Mouse (Mus musculus): ENCODE data around the gene Olfr1279. TPM values are rescaled to one million over a fixed set of nuclear protein-coding genes. Genes with fewer than 3 reads are reported as not detected.
"Not testable (repeated sequence)": the region's sequence is repeated elsewhere in the genome, so short reads cannot be mapped to it uniquely, and the experiment has no call there.

Olfr1279 gene
- total RNA-seq (2021), result not detected

DNA sequence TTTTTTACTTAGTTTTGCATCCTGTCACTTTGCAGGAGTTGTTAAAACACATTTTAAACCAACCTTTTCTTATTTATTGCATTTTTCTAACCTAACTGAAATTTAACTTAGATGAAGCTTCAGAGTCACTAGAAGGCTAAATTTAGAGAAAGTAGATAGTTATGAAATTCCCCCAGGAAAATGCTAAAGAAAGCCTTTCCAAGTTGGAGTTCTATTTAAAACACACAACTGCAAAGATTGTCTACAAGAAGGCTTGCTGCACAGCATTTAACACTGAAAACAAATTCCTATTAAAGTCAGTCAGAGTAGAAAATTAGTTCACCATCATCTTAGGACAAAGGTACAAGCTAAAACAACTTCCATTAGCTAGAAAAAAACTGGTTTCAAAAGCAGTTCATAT lies at the start of gene Olfr1279:
Olfr1279 (plus strand) TSS at position 262 of the 400 bp plus-strand sequence.
- no peak for DNase-seq (ENCODE audit: extremely low spot score in 1 of 2, low spot score in 2 of 2)
- intact Hi-C loops (cut with DNase I), result no loop called here

GRCm38 (mm10) chr2:111254216-111254615 lies 46.2 kb upstream of the Olfr1279 start, which contains the start of gene Olfr1276:
Olfr1276 (plus strand) TSS chr2:111254516.
- DNase-seq (ENCODE audit: extremely low spot score in 1 of 2, low spot score in 2 of 2), result no peak
- intact Hi-C loops (cut with DNase I), result no loop called here

GRCm38 (mm10) chr2:111274006-111274405 lies 26.4 kb upstream of the Olfr1279 start, which contains the start of gene Olfr1277:
Olfr1277 (minus strand) TSS chr2:111274106.
- intact Hi-C loops (cut with DNase I), result no loop called here
- DNase-seq (ENCODE audit: extremely low spot score in 1 of 2, low spot score in 2 of 2), result no peak

DNA sequence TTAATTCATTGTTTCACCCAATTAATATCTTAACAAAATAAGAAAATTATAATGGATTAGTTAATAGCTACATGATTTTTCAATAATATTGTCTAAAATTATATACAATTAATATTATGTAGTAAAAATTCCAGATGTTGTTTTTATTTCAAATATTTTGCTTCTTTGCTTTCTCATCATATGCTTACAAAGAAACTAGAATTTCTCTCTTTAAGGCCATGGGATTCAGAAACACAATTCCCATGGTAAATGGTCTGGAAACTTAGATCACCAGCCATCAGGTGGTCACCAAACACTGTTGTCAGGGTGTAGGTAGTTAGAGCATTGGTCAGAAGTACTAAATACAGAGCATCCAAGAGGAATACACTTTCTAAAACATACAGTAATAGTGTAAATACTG lies 10.6 kb upstream of the Olfr1279 start, which contains the start of gene Olfr1278:
Olfr1278 (plus strand) TSS at position 301 of the 400 bp plus-strand sequence.
- intact Hi-C loops (cut with DNase I), result no loop called here
- DNase-seq (ENCODE audit: extremely low spot score in 1 of 2, low spot score in 2 of 2), result no peak

DNA sequence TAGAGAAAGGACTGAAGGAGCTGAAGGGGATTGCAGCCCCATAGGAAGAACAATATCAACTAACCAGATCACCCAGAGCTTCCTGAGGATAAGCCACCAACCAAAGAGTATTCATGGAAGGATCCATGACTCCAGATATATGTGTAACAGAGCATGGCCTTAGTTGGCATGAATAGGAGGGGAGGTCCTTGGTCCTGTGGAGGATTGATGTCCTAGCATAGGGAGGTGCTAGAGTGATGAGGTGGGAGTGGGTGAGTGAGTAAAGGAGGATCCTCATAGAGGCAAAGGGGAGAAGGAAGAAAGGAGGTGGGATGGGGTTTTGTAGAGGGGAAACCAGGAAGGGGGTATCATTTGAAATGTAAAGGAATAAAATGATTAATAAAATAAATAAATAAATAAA lies 1.9 kb upstream of the Olfr1279 start:
- intact Hi-C loops (cut with DNase I), result no loop called here
- no peak for DNase-seq (ENCODE audit: extremely low spot score in 1 of 2, low spot score in 2 of 2)

DNA sequence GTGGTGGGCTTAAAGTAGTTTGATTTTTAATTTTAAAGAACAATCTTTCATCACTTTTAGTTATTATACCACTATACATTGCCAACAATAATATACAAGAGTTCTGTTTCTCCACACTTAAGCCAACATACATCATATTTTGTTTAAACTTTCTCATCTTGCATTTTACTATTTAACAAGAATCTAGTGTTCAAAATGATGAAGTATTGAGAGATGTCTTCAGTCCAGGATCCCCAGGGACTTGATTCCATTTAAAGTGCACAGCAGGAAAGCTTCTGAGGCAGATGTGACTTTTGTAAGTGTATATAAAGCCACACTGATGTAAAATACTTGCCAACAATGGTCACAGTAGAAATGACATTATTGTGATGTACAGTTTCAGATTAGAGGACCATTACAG lies 13.3 kb downstream of the Olfr1279 start, which contains the start of gene Olfr1280:
Olfr1280 (plus strand) TSS at position 301 of the 400 bp plus-strand sequence.
- intact Hi-C loops (cut with DNase I), result no loop called here
- no peak for DNase-seq (ENCODE audit: extremely low spot score in 1 of 2, low spot score in 2 of 2)

- intact Hi-C loops (cut with DNase I), result no loop called here
- DNase-seq (ENCODE audit: extremely low spot score in 1 of 2, low spot score in 2 of 2), result no peak
Measured at GRCm38 (mm10) chr2:111326220-111326619, 25.8 kb downstream of the Olfr1279 start, which contains the start of gene Olfr1281. Olfr1281 (plus strand) TSS chr2:111326520.

DNA sequence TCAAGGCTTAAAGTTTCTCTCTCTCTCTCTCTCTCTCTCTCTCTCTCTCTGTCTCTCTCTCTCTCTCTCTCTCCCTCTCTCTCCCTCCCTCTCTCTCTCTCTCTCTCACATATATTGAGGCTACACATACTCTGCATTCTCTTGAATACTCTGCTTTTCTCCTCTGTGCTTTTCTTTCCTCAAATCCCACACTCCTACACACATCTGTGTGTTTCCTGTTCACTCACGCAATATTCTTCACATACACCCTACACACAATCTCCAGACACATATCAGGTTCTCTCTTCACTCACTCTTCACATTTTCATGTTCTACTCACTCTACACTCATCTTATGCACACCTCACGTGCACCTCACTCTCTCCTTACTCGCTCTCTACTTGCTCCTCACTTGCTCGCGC lies 33.3 kb downstream of the Olfr1279 start:
- intact Hi-C loops (cut with DNase I); DNase-seq (ENCODE audit: extremely low spot score in 1 of 2, low spot score in 2 of 2): not testable (repeated sequence)

- no peak for DNase-seq (ENCODE audit: extremely low spot score in 1 of 2, low spot score in 2 of 2)
- intact Hi-C loops (cut with DNase I), result no loop called here
Measured at GRCm38 (mm10) chr2:111335976-111336375, 35.5 kb downstream of the Olfr1279 start, which contains the start of gene Olfr1282. Olfr1282 (minus strand) TSS chr2:111336076.

Other genes with a start within 250 kb of the Olfr1279 start
- gene Gm13941, start 194.7 kb upstream of the Olfr1279 start, total RNA-seq (2021), result not detected
- not detected for gene Gm15130, start 147.7 kb upstream of the Olfr1279 start, total RNA-seq (2021)
- gene 4930430A15Rik, start 71.0 kb upstream of the Olfr1279 start, total RNA-seq (2021), result not detected
- not detected for gene Olfr1275, start 65.3 kb upstream of the Olfr1279 start, total RNA-seq (2021)
- not detected for gene Olfr1276, start 46.1 kb upstream of the Olfr1279 start, total RNA-seq (2021)
- gene Olfr1277, start 26.5 kb upstream of the Olfr1279 start, total RNA-seq (2021), result not detected
- gene Olfr1278, start 10.5 kb upstream of the Olfr1279 start, total RNA-seq (2021), result not detected
- not detected for gene Olfr1280, start 13.4 kb downstream of the Olfr1279 start, total RNA-seq (2021)
- not detected for gene Olfr1281, start 25.9 kb downstream of the Olfr1279 start, total RNA-seq (2021)
- gene Olfr1282, start 35.4 kb downstream of the Olfr1279 start, total RNA-seq (2021), result not detected
- gene Olfr1283, start 66.2 kb downstream of the Olfr1279 start, total RNA-seq (2021), result not detected
- gene Olfr1284, start 74.9 kb downstream of the Olfr1279 start, total RNA-seq (2021), result not detected
- not detected for gene Olfr1286, start 122.5 kb downstream of the Olfr1279 start, total RNA-seq (2021)
- gene Olfr1287, start 148.5 kb downstream of the Olfr1279 start, total RNA-seq (2021), result not detected
- not detected for gene Olfr1288, start 173.5 kb downstream of the Olfr1279 start, total RNA-seq (2021)
- gene Olfr1289, start 180.2 kb downstream of the Olfr1279 start, total RNA-seq (2021), result not detected
- not detected for gene Olfr1290, start 193.2 kb downstream of the Olfr1279 start, total RNA-seq (2021)
- gene Olfr1291-ps1, start 196.5 kb downstream of the Olfr1279 start, total RNA-seq (2021), result not detected
- not detected for gene Olfr1293-ps, start 224.6 kb downstream of the Olfr1279 start, total RNA-seq (2021)
- gene Olfr1294, start 239.7 kb downstream of the Olfr1279 start, total RNA-seq (2021), result not detected